Mouse (Mus musculus) retina, postnatal 1 day (tissue): ENCODE measurements around the gene Trak1.
A peak's percentile ranks its signal among the peaks of the same experiment; 100 is the strongest.

Experiments used
- DNase-seq: peaks from one replicate; pipeline ENCODE4 v3.0.0-alpha.2; 2012

The Trak1 gene

DNA sequence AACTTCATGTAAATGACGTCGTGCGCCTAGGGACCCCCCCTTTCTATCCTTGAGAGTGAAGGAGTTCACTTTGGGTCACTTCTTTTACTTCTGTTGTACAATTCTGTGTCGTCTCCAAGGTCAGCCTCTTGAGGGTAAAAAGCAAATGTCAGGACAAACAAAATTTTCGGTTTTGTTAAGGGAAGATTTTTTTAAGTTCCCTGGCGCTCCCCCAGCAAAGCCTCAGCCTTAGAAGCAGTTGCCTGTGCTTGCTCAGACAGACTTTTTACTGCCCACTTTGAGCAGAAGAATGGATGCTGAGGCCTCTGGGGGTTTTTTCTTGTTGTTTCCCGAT, 730 bp downstream of the Trak1 start:
- DNase-seq: no peak

DNA sequence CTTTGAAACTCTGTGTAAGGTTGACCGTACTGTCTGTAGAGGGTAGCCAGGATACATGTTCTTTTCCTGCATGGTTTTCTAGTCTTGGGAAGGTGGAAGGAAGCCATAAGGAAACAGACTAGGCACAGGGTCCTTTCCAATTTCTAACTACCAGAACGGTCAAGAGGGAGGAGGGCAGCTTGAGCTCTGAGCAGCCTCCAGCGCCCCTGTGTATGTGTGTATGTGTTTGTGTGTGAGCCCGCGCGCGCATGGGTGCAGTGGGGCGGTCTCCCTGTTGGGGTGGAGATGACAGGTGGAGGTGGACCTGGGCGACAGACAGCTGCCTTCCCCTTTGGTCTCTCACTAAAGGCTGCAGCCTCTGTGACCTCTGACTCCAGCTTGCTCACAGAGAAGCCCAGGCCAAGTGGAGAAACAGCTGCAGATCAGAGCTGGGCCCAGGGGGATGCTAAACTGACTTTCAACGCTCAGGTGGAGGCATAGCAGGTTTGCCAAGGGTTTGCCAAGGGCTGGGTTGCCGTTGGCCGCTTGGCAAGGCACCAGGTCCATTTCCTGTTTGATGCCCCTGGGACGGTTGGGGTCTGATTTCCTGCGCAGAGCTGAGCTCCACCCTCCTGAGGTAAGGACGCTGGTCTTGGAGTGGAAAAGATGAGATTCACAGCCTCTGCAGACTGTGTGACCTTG, 1.2 kb downstream of the Trak1 start:
- DNase-seq: no peak

DNA sequence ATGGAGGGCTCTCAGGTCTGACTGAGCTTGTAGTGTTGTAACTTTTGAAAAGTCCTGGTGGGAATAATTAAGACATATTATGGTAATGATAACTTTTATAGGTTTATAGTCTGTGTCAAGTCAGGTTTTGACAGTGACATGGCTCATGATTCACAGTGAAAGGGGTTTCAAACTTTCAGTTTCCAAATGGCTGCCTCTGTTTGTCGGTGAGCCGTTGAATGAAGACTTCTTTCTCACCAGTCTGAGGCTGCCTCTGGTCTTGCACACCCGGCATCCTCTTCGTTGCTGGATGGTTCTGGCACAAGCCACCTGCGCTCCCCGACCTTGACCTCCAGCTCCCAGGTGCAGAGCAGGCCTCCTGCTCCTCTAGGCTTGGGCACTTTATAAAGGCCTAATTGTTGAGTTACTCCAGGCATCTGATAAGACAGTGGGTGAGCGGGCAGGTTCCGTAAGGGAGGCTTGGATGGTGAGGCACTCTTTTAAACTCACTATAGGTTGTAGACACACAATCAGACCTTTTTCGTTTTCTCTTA, 2.0 kb downstream of the Trak1 start:
- no peak for DNase-seq

DNA sequence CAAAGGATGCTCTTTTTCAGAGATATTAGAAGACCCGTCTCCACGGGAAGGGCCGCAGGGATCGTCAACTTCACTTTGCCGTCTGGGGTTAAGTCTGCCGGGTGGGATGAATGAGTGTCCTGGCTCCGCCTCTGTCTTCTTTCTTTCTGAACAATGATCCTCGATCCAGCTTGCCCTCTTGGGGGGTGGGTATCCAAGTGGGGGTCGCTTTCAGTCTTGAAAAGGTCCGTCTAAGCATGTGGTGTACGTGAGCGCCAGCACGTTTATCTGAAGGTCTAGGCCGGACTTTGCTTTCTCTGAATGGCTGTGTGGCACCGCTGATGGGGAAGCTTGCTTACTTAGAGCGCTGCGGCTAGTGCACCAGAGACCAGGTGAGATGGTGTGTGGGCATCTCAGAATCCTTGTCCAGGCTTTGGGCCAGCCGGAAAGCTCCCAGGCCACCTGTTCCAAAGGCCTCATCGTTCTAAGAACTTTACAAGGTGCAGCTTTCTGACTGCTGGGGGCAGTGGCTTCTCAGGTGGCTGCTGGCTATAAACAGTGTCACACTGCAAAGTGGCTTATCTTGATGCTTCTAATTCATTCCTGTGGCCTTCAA, 2.8 kb downstream of the Trak1 start:
- DNase-seq: no peak

DNA sequence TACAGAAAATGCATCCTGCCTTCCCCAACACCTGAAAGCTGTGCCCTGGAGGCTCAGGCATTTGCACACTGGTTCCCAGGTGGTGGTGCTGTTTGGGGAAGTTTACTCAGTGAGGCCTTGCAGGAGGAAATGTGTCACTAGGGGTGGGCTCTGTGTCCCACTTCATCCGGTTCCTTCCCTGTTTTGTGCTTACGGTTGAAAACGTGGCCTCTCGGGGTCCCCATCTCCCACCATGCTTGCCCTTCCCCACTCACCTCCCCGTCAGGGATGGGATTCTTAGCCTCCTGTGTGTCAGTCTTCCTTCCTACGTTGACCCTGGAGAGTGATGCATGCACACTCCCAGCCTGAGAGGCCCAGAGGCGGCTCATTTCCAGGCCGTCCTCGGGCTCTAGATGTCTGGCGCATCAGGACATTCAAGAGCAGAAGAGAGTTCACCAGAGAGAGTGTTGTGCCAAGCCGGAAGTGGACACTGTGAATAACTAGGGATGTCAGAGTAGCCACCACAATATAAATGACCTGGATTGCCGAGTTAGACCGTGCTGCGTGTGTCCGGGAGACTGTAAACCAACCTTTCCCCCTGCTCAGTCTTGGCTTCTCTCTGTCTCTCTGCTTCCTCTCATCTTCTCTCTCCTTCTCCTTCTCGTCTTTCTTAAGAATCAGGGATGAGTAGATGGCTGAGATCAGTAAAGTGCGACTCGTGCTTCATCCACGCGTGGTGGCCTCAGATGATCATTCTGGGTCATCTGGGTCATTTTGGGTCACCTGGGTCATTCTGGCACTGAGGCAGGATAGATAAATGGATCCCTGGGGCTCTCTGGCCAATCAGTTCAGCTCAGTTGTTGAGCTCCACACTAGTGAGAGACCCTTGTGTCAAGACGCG, 4.0 kb downstream of the Trak1 start:
- DNase-seq: no peak

DNA sequence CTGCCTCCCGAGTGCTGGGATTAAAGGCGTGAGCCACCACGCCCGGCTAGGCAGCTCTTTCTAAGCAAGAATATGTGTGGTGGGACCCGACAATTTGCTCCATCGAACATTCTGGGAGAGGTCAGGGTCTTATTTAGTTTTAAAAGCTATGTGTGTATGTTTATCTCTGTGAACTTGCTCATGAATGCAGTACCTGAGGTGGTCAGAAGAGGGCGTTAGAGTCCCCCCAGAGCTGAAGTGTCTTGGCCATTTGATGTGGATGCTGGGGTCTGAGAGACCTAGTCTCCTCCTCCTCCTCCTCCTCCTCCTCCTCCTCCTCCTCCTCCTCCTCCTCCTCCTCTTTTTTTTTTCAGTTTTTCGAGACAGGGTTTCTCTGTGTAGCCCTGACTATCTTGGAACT, 5.2 kb downstream of the Trak1 start:
- no peak for DNase-seq

DNA sequence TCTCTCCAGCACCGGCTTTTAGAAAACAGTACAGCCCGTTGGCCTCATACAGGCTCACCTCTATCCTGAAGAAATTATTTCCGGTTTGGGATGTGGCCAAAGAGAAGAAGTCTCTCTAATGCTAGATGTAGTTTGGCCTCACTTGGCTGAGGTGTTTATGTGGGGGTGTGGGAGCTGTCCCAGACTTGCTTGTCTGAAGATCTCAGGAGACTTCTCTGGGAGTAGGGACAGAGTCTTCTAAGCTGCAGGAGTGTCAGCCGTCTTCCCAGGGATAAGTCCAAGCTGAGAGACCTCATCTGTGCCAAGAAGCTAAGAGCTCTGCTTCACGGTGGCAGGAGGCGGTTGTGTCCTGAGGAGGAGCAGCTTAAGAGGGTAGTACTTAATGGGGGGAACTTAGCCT, 5.8 kb downstream of the Trak1 start:
- DNase-seq: no peak

DNA sequence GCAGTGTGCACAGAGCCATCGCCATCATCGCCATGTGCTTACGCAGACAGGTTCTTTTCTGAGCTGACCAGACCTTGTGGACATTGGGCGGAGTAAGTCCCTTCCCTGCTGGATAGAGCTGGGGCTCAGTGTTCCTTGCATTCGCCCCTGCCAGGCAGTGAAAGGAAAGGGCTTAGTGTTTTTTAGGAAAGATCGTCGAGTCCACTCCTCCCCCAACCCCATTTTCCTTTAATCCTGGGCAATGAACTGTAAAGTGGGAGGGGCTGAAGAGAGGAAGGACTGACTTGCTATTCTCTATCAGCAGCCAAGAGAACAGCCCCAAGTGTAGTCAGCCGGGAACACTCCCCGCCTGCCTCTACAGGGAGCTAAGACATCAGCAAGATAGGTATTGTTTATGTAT, 6.4 kb downstream of the Trak1 start:
- peak; percentile 52 for DNase-seq

DNA sequence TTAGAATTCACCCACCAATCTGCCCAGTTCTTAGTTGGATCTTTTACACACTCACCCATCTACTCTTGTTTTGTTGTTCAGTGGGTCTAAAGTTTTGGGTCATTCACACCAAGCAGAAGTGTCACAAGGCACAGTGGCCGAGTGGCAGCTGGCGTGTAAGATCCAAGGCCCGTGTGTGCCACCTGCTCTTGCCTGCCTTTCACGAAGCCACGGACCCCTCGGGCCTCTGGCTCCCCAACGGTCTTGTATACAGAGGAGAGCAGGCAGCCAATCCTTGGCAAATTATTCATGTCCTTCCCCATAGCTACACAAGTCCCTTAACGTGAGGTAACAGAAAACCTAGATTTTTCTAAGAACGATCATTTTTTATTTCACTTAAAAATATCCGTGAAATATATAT, 7.2 kb downstream of the Trak1 start:
- DNase-seq: no peak

DNA sequence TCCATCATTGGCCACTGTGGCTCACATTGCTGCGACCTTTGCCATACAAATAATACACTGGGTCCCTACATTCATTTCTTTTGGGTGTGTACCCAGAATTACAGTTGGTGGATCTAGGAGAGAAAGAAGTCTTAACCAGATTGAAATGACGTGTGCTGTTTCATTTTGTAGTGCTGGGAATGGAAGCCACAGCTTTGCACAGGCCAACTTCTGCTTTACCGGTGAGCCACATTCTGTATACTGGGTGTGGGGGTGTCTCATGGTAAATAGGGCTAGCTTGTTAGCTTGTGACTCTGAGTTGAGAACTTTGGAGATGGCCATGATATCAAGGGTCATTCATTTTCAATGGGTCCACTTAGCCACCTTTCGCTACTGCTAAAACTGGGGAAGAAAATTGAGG, 8.2 kb downstream of the Trak1 start:
- no peak for DNase-seq

DNA sequence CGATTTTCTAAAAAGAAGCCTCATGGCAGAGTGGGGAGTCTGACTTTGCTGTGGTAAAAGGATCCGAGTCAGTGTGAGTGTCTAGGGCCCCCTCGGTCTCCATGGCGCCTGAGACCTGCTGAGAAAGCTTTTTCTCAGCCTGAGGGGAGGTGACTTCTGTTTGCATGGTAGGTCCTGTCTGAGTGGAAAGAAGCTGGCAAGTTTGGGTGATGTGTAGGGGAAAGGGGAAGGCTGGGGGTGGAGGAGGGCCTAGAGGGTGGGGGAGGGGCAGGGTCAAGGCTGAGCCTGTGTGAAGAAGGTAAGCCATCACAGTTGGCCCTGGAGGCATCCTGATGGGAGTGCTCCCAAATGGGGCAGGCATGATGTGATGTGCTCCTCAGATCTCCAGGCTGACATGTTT, 12.0 kb downstream of the Trak1 start:
- DNase-seq: no peak

DNA sequence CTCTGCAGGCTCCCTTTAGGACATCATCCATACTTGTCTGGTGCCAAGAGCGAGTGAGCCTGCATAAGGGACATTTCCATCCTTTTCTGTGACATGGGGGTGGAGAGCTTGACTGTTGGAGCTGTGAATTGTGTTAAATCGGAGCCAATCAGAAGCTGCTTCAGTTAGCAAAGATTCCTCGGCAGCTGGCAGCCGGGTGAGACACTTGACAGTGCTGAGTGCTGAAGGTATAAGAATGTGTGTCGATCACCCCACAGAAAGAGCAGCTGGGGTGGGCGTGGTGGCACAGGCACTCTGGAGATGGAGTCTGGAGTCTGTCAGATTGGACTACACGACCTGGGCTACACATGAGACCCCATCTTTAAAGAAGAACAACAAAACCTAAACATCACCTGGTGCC, 13.2 kb downstream of the Trak1 start:
- no peak for DNase-seq

DNA sequence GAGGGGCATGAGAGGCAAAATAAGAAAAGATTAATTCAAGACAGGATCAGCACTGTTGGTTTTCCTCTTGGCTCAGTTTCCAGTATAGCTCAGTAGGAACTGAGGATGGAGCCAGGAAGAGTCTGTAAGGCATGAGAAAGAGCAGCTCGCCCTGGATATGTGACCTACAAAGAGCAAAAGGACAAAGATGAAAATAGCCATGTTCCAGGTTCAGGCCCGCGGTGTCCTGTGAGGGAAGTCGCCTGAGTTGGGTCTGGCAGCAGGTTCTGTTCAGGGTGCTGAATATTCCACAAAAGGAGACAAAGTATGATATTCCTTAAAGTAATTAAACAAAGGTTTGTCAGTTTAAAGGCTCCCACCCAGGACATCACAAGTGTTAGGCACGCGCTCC, 14.5 kb downstream of the Trak1 start:
- DNase-seq: no peak

DNA sequence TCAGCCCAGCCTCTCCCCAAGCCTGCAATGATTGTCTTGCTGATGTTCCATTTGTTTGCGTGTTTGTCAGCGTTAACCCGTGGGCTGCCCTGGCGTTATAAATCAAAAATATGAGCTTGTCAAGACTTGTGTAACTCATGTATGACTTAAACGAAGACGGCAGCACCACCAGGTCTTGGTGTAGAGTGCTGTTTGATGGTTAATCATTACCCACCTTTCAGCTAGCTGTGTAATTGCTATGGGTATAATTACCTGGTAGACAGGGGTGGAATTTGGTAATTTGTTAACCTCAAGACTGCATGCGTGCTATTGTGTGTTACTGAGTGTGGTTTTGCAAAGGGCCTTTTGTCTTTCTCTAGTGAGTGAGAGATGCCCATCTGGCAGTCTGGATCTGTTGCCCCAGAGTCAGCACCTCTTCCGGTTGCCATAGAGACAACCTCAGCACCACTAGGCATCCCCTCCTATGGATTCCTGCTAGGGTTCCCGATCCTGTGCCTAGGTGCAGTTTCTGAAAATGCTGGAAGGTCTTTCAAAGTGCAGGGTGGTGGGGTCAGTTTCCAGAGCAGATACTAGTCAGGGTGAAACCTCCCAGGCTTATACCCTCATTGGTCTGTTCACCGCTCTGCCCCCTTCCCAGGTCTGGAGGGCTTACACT, 15.1 kb downstream of the Trak1 start:
- peak; percentile 71 for DNase-seq

DNA sequence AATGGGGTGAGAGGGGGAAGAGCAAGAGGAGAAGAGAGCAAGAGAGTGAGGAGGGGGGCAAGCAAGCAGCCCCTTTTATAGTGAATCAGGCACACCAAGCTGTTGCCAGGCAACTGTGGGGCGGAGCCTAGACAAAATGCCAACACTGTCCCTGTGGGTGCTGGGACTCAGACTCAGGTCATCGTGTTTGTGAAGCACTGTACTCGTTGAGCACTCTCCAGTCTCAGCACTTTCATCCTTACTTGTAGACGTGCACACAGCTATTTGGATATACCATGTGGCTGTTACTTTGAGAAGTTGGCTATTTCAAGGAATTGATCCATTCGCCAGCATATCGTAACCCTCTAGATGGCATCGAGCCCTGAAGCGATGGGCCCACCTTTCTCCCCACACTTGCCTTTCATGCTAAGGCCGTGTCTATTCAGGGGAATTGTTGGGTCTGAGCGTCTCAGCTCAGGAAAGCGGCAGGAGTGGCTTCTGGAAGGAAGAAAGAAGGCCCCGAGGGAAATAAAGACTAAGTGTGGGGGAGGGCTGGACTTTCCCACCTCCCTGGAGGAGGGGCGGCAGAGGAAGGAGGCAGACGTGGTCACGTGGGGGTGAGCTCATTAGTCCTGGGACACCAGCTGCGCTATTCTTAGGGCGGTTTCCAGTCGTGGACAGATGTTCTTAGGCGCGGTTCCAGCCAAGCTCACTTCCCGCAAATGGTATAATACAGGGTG, 16.5 kb downstream of the Trak1 start:
- peak; percentile 82 for DNase-seq

DNA sequence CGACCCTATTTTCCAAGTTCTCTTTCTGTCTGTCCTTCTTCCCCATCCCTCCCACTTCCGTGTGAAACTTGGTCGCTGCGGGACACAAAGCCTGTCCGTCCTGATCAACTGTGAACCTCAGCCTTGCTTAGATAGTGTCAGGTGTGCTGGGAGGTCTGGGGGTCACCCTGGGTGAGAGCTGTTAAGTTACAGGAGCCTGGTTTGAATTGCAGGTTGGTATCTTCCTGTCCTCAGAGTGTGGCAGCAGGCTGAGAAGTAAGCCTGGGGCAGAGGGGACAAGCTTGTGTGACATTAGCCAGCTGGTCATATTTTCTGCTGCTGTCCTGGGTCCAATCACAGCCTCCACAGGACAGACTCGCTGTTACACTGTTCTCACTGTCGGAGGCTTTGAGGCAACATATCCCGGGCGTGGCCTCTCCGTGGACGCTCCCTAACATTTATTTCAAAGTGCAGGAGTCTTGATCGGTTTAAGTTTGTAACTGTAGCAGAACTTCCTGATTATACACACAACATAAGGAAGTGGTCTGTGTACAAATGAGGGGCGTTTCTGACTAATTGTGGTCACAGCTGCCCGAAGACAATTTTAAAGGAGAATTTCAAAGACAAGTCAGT, 17.3 kb downstream of the Trak1 start:
- DNase-seq: peak; percentile 54

DNA sequence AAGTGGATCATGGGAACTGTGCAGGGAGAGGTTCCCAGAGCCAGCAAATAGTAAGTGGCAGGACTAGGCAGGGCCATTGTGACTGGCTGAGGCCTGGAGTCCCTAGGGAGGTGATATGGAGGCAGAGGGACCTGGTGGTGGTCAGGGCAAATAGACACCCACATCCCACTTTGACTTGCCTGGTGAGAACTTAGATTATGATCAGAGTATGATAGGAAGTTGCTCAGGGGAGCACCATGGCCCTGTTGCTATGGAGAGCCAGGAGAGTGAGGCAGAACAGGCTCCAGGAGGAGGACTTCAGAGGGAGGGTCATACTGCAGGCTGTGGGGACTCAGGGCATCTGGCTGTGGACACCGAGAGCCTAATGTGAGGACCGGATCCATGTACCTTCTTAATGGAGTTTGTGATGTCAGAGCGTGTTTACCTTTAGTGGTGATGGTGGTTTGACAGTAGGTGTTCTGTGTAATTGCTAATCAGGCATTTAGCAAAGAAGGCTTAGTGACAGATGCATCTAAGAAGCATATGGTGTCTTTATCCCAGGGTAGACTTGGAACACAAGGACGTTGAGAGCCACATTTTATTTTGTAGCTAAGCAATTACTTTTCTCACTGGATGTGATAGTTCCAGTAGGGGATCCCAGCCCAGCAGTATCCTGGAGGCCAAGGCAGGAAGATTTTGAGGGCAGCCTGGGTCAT, 18.7 kb downstream of the Trak1 start:
- DNase-seq: no peak

DNA sequence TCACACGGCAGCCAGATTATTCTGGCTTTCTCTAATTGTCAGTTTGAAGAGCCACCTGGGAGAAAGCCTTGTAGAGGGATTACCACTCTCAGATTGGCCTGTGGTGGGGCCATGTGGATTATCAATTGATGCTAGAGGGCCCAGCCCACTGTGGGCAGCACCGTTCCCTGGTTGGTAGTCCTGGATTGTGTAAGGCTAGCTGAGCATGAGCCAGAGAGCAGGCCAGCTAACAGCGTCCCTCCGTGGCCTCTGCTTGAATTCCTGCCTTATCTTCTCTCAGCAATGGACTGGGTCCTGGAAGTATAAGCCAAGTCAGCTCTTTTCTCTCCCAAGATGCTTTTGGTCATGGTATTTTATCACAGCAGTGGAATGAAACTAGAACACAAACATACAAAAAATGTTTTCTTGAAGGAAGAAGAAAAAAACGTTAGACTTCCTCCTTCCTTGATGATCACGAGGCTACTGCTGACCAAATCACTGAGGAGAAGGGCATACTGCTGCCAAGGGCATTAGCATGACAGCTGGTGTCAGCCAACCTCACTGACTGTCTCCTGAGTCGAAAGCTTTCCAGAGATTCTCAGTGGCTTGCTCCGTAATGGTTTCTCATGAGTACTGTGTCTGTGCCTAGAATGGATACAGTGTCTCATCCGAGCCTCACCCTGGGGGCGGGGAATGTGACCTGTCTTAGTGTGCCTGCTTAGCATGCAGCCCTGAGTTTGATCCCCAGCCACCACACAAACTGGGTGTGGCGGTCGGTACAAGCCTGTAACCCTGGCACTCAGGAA, 19.5 kb downstream of the Trak1 start:
- DNase-seq: no peak

DNA sequence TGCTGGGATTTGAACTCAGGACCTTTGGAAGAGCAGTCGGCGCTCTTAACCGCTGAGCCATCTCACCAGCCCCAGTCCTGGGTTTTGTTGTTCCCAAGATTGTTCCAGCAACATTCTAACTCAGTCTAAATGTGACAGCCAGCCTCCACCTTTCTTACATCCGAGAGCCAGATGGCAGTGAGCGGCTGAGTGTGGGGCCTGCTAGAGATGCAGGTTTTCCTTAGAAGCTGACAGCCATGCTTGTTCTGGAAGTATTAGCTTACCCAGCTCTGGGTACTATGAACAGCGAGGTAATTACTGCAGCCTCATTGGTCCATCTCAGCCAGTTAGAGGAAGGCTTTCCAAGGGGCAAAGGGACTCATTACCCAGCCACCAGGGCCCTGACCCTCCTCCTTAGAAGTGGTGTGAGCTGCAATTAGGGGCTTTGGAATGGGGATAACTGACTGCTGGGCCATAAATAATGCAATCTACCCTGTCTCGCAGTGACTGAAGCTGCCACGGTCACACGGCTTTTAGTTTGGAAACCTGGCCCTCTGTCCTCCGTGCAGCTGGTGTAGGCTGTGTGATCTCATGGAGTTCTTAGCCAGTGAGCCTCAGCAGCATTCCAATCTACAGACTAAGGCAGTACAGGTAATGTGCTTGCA, 22.1 kb downstream of the Trak1 start:
- peak; percentile 94 for DNase-seq

DNA sequence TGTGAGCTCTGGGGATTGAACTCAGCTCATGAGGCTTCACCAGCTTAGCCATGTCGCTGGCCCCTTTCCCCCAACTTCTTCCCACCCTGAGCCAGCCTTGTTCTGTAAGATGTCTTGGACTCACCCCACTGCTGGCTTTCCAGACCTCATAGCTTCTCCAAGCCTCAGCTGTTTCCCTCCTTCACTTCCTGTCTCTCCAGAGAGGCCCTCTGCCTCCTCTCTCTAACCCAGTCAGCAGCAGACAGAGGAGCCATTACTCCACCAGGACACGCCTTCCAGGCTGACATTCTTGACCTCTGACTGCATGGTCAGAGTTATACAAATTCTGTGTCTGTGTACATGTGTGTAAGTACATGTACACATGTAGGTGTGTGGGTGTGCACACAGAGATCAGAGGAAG, 23.1 kb downstream of the Trak1 start:
- DNase-seq: no peak
